Mouse (Mus musculus) lung, embryonic 15.5 days (tissue): Measurements from ENCODE around the gene 1700001C19Rik. TPM values are rescaled to one million over a fixed set of nuclear protein-coding genes. Genes with fewer than 3 reads are reported as not detected.

Source experiments
- polyA plus RNA-seq: library from polyadenylated mRNA; unstranded; fragments of >200 nt; fragmentation: Nextera tagmentation; extraction: Ambion mirVana; gene quantifications from 2 replicates; pipeline ENCODE4 v1.2.1, GENCODE M21; 2015

The 1700001C19Rik gene
- polyA plus RNA-seq, 1 experiment from 2014 or later: 0.14 TPM

Other genes starting within 250 kb of the 1700001C19Rik start
- gene Mrps10, start 68.5 kb downstream of the 1700001C19Rik start, polyA plus RNA-seq: 78.2 and 79.2 TPM in 2 replicates
- 0.47 and 0.87 TPM in 2 replicates for gene Guca1b, start 52.0 kb downstream of the 1700001C19Rik start, polyA plus RNA-seq
- gene Guca1a, start 36.8 kb downstream of the 1700001C19Rik start, polyA plus RNA-seq: 1.7 and 2.0 TPM in 2 replicates
- gene AI661453, start 761 bp downstream of the 1700001C19Rik start, polyA plus RNA-seq: 2.0 and 2.4 TPM in 2 replicates
- gene Taf8, start 64.9 kb upstream of the 1700001C19Rik start, polyA plus RNA-seq: 25.6 and 32.3 TPM in 2 replicates
- gene Ccnd3, start 67.7 kb upstream of the 1700001C19Rik start, polyA plus RNA-seq: 286 and 294 TPM in 2 replicates
- 21.9 and 22.9 TPM in 2 replicates for gene Bysl, start 174.1 kb upstream of the 1700001C19Rik start, polyA plus RNA-seq
- 47.8 and 50.3 TPM in 2 replicates for gene Med20, start 174.2 kb upstream of the 1700001C19Rik start, polyA plus RNA-seq
- 0.35 and 1.7 TPM in 2 replicates for gene Gm20517, start 174.2 kb upstream of the 1700001C19Rik start, polyA plus RNA-seq
- 4.2 and 4.3 TPM in 2 replicates for gene Usp49, start 193.3 kb upstream of the 1700001C19Rik start, polyA plus RNA-seq